In genomic region chr7:142949568-142949967, GRCm38 (mm10) we compare ENCODE assay signal across 26 mouse cellular contexts. TPM values are rescaled to one million over a fixed set of nuclear protein-coding genes. Genes with fewer than 3 reads are reported as not detected.
A peak's percentile ranks its signal among the peaks of the same experiment; 100 is the strongest.
DNase-seq lines count a peak whose midpoint lies in the region; ATAC-seq lines count a peak whose summit lies in the region.
"Had no signal": no experiment of that assay in that cellular context is flagged by ENCODE, and none has a peak within 500 bp of the region (broad histone marks: within the 10 kb centered on the region; RNA-seq: fewer than 3 reads in every experiment).

No protein-coding gene starts in this region.

- H3K27me3 ChIP-seq in intestine, embryonic 15.5 days (replicated peaks) = no peaks in the 10 kb centered on the region
- no peaks in the 10 kb centered on the region for H3K27me3 ChIP-seq in forebrain, embryonic 13.5 days
- H3K27me3 ChIP-seq: embryonic facial prominence, embryonic 15.5 days; forebrain, embryonic 15.5 days; Patski had no signal

- DNase-seq in ES-CJ7 (ENCODE audit: low read depth, low spot score) (peak; percentile 39), R1 (ENCODE audit: low read depth, low spot score) (peak; percentile 21)
- DNase-seq in left cerebral cortex, postnatal 36 days (ENCODE audit: low spot score in 2 of 2) = no peak
- DNase-seq: adrenal gland, postnatal 14 days; cerebellum, adult 18-20 months; cerebellum, postnatal 10 days; embryo, embryonic 11 days; gastrocnemius, postnatal 10 days; heart, adult 2 months; heart, postnatal 36 days; kidney, adult 2 months had no signal

- no peaks in the 10 kb centered on the region for H3K9me3 ChIP-seq in intestine, embryonic 15.5 days
- no peaks in the 10 kb centered on the region for H3K9me3 ChIP-seq in forebrain, embryonic 13.5 days (replicated peaks)
- H3K9me3 ChIP-seq: embryonic facial prominence, embryonic 15.5 days; forebrain, embryonic 10.5 days; forebrain, embryonic 15.5 days; hindbrain, embryonic 12.5 days had no signal

- H3K4me3 ChIP-seq in intestine, embryonic 15.5 days (replicated peaks) = no peak overlapping the region
- no peak overlapping the region for H3K4me3 ChIP-seq in forebrain, embryonic 13.5 days
- H3K4me3 ChIP-seq: embryonic facial prominence, embryonic 15.5 days; erythroblast, embryonic 14.5 days; forebrain, embryonic 10.5 days; forebrain, embryonic 15.5 days; heart, adult 2 months; heart, embryonic 13.5 days; hindbrain, embryonic 12.5 days had no signal

- peak; percentile 55; the same call in 1 of the 2 replicates for ATAC-seq in intestine, embryonic 15.5 days
- peak; percentile 75 for ATAC-seq in megakaryocyte progenitor cell, adult 5-6 weeks (replicated peaks; ENCODE audit: poor library complexity)
- no peak for ATAC-seq in forebrain, embryonic 13.5 days
- no peak for ATAC-seq in activated CD4-positive, CD25-positive, alpha-beta regulatory T cell, adult 4 months
- ATAC-seq: forebrain, embryonic 15.5 days; hindbrain, embryonic 16.5 days; inflammation-experienced regulatory T-cells, adult 6 months; Patski had no signal

- H3K4me1 ChIP-seq in intestine, embryonic 15.5 days (replicated peaks) = no peaks in the 10 kb centered on the region
- no peaks in the 10 kb centered on the region for H3K4me1 ChIP-seq in forebrain, embryonic 13.5 days
- H3K4me1 ChIP-seq: embryonic facial prominence, embryonic 15.5 days; forebrain, embryonic 15.5 days; heart, embryonic 13.5 days; hindbrain, embryonic 12.5 days had no signal

- no peaks in the 10 kb centered on the region for H3K36me3 ChIP-seq in intestine, embryonic 15.5 days
- no peaks in the 10 kb centered on the region for H3K36me3 ChIP-seq in forebrain, embryonic 13.5 days (ENCODE audit: poor library complexity, severe bottlenecking)
- H3K36me3 ChIP-seq: embryonic facial prominence, embryonic 15.5 days; forebrain, embryonic 10.5 days; forebrain, embryonic 15.5 days; heart, embryonic 13.5 days; hindbrain, embryonic 12.5 days had no signal

- intact Hi-C loops in left cerebral cortex, postnatal 36 days (cut with DNase I) = no loop called here

- no peak overlapping the region for H3K27ac ChIP-seq in intestine, embryonic 15.5 days
- no peak overlapping the region for H3K27ac ChIP-seq in forebrain, embryonic 13.5 days
- H3K27ac ChIP-seq: embryonic facial prominence, embryonic 15.5 days; forebrain, embryonic 10.5 days; forebrain, embryonic 15.5 days; heart, adult 2 months; heart, embryonic 13.5 days; hindbrain, embryonic 12.5 days had no signal

- no peak overlapping the region for H3K9ac ChIP-seq in intestine, embryonic 15.5 days
- H3K9ac ChIP-seq in forebrain, embryonic 13.5 days = no peak overlapping the region
- H3K9ac ChIP-seq: embryonic facial prominence, embryonic 15.5 days; forebrain, embryonic 15.5 days; heart, embryonic 13.5 days; hindbrain, embryonic 12.5 days had no signal

- H3K4me2 ChIP-seq in intestine, embryonic 15.5 days (replicated peaks) = no peak overlapping the region
- no peak overlapping the region for H3K4me2 ChIP-seq in forebrain, embryonic 13.5 days
- H3K4me2 ChIP-seq: embryonic facial prominence, embryonic 15.5 days; forebrain, embryonic 15.5 days; heart, embryonic 13.5 days; hindbrain, embryonic 12.5 days had no signal

- WGBS in intestine, embryonic 15.5 days = 5% methylated on average over 1 of the region's 1 CpGs
- WGBS in forebrain, embryonic 13.5 days = 11% methylated on average over 1 of the region's 1 CpGs

RNA-seq across cellular contexts. Expression of gene Th, which starts 18.6 kb away (rescaled TPM):
- polyA plus RNA-seq in intestine, embryonic 15.5 days (2015; fragmentation: Nextera tagmentation; extraction: Ambion mirVana) = 7.7 and 11.3 TPM in 2 replicates
- not detected in 2 replicates for total RNA-seq in megakaryocyte progenitor cell, adult 5-6 weeks (2015)
- not detected in 2 replicates for total RNA-seq in megakaryocyte progenitor cell, adult 5-6 weeks (2017)
- 1 to 10 TPM; 1.7 to 2.7 TPM for total RNA-seq in left cerebral cortex, postnatal 36 days (2021)
- polyA plus RNA-seq in forebrain, embryonic 13.5 days (2015; fragmentation: Nextera tagmentation; extraction: Ambion mirVana) = 8.0 and 9.9 TPM in 2 replicates
- not detected for polyA plus RNA-seq in activated CD4-positive, CD25-positive, alpha-beta regulatory T cell, adult 4 months (2017; shearing (Covaris generic))
- total RNA-seq: CH12.LX; heart, adult 2 months; heart, postnatal 36 days had no signal
- polyA plus RNA-seq: erythroblast, embryonic 14.5 days; inflammation-experienced regulatory T-cells, adult 6 months; Patski had no signal

RNA-seq across cellular contexts. Expression of gene Ascl2, which starts 19.5 kb away (rescaled TPM):
- polyA plus RNA-seq in intestine, embryonic 15.5 days (2015; fragmentation: Nextera tagmentation; extraction: Ambion mirVana) = 12.2 and 12.6 TPM in 2 replicates
- total RNA-seq in megakaryocyte progenitor cell, adult 5-6 weeks (2015) = 0.67 and 1.0 TPM in 2 replicates
- 0.68 TPM in 1 of 2 replicates, not detected in the other for total RNA-seq in megakaryocyte progenitor cell, adult 5-6 weeks (2017)
- under 1 TPM in 1 of 2 experiments, not detected in 1; 0.39 TPM for total RNA-seq in left cerebral cortex, postnatal 36 days (2021)
- polyA plus RNA-seq in forebrain, embryonic 13.5 days (2015; fragmentation: Nextera tagmentation; extraction: Ambion mirVana) = 0.21 TPM in 1 of 2 replicates, not detected in the other
- under 1 TPM in 1 of 2 experiments, not detected in 1; 0.29 TPM for polyA plus RNA-seq in activated CD4-positive, CD25-positive, alpha-beta regulatory T cell, adult 4 months (2017; shearing (Covaris generic))
- total RNA-seq: adrenal gland, postnatal 14 days; CH12.LX; gastrocnemius, postnatal 10 days; heart, adult 2 months; heart, postnatal 36 days had no signal
- polyA plus RNA-seq: heart, postnatal 0 days had no signal

RNA-seq across cellular contexts. Expression of gene Tspan32, which starts 55.3 kb away (rescaled TPM):
- 2.2 and 2.8 TPM in 2 replicates for polyA plus RNA-seq in intestine, embryonic 15.5 days (2015; fragmentation: Nextera tagmentation; extraction: Ambion mirVana)
- 127 and 144 TPM in 2 replicates for total RNA-seq in megakaryocyte progenitor cell, adult 5-6 weeks (2015)
- total RNA-seq in megakaryocyte progenitor cell, adult 5-6 weeks (2017) = 98.1 and 105 TPM in 2 replicates
- under 1 TPM; 0.20 to 0.39 TPM for total RNA-seq in left cerebral cortex, postnatal 36 days (2021)
- 0.81 and 0.83 TPM in 2 replicates for polyA plus RNA-seq in forebrain, embryonic 13.5 days (2015; fragmentation: Nextera tagmentation; extraction: Ambion mirVana)
- polyA plus RNA-seq in activated CD4-positive, CD25-positive, alpha-beta regulatory T cell, adult 4 months (2017; shearing (Covaris generic)) = 100 to 1,000 TPM; 419 to 490 TPM

Comparison
In these comparisons a context has a peak if more than half of its experiments do, and no peak if none do; other contexts are left out.
1. DNase-seq: peak in ES-CJ7 (single experiment) and R1 (single experiment); none in left cerebral cortex, postnatal 36 days (0 of 2).
2. ATAC-seq: peak in intestine, embryonic 15.5 days (single experiment) and megakaryocyte progenitor cell, adult 5-6 weeks (single experiment); none in forebrain, embryonic 13.5 days (single experiment) and activated CD4-positive, CD25-positive, alpha-beta regulatory T cell, adult 4 months (single experiment).
3. RNA of gene Ascl2, which starts 19.5 kb away (polyA plus RNA-seq): 12.2 to 12.6 TPM in intestine, embryonic 15.5 days; 0.29 TPM in activated CD4-positive, CD25-positive, alpha-beta regulatory T cell, adult 4 months and 0.21 TPM in forebrain, embryonic 13.5 days; every median in the first group is over 10 times any median in the second.
4. RNA of gene Tspan32, which starts 55.3 kb away (polyA plus RNA-seq): 419 to 490 TPM in activated CD4-positive, CD25-positive, alpha-beta regulatory T cell, adult 4 months; 2.2 to 2.8 TPM in intestine, embryonic 15.5 days and 0.81 to 0.83 TPM in forebrain, embryonic 13.5 days; every median in the first group is over 100 times any median in the second.